Comparison of ENCODE assay signal across 15 mouse cellular contexts in genomic region chr3:32676393-32676792, GRCm38 (mm10). TPM values are rescaled to one million over a fixed set of nuclear protein-coding genes. Genes with fewer than 3 reads are reported as not detected.
DNase-seq lines count a peak whose midpoint lies in the region; ATAC-seq and TF ChIP-seq lines count a peak whose summit lies in the region.
"Had no signal": no experiment of that assay in that cellular context is flagged by ENCODE, and none has a peak within 500 bp of the region (broad histone marks: within the 10 kb centered on the region; RNA-seq: fewer than 3 reads in every experiment).

No protein-coding gene starts in this region.

- no peak overlapping the region for H3K4me3 ChIP-seq in liver, embryonic 11.5 days (ENCODE audit: low read depth, low read length)
- H3K4me3 ChIP-seq in midbrain, postnatal 0 days (ENCODE audit: low read depth, low read length), result no peak overlapping the region
- H3K4me3 ChIP-seq: forebrain, embryonic 15.5 days; hindbrain, embryonic 12.5 days; kidney, embryonic 15.5 days; left cerebral cortex, adult 2 months; limb, embryonic 10.5 days; liver, embryonic 15.5 days had no signal

- H3K36me3 ChIP-seq in liver, embryonic 11.5 days (ENCODE audit: control insufficient read depth, insufficient read depth, low read length), result no peaks in the 10 kb centered on the region
- no peaks in the 10 kb centered on the region for H3K36me3 ChIP-seq in midbrain, postnatal 0 days (ENCODE audit: insufficient read depth, low read length)
- H3K36me3 ChIP-seq: forebrain, embryonic 15.5 days; hindbrain, embryonic 12.5 days; kidney, embryonic 15.5 days; limb, embryonic 10.5 days; liver, embryonic 15.5 days had no signal

- no peak overlapping the region for H3K4me2 ChIP-seq in liver, embryonic 11.5 days
- no peak overlapping the region for H3K4me2 ChIP-seq in midbrain, postnatal 0 days (ENCODE audit: low read depth, low read length, poor library complexity, severe bottlenecking)
- H3K4me2 ChIP-seq: forebrain, embryonic 15.5 days; hindbrain, embryonic 12.5 days; kidney, embryonic 15.5 days; liver, embryonic 15.5 days had no signal

- TF ChIP-seq CTCF in midbrain, postnatal 0 days (IDR thresholded peaks at IDR 0.05), result no peak

- no peak overlapping the region for H3K9ac ChIP-seq in liver, embryonic 11.5 days (ENCODE audit: low read depth, low read length)
- no peak overlapping the region for H3K9ac ChIP-seq in midbrain, postnatal 0 days (replicated peaks; ENCODE audit: low read length, poor library complexity, severe bottlenecking)
- H3K9ac ChIP-seq: forebrain, embryonic 15.5 days; hindbrain, embryonic 12.5 days; kidney, embryonic 15.5 days; liver, embryonic 15.5 days had no signal

- H3K9me3 ChIP-seq in liver, embryonic 11.5 days (ENCODE audit: control insufficient read depth, low read length), result no peaks in the 10 kb centered on the region
- no peaks in the 10 kb centered on the region for H3K9me3 ChIP-seq in midbrain, postnatal 0 days (ENCODE audit: low read length)
- H3K9me3 ChIP-seq: forebrain, embryonic 15.5 days; hindbrain, embryonic 12.5 days; kidney, embryonic 15.5 days; limb, embryonic 10.5 days; liver, embryonic 15.5 days had no signal

- no peak for DNase-seq in liver, embryonic 11.5 days (ENCODE audit: low spot score)
- DNase-seq in liver, result no peak
- DNase-seq in adrenal gland, adult (ENCODE audit: inconsistent age in 2 of 2, low spot score in 1 of 2), result peak; percentile 81 to 88
- DNase-seq in adrenal gland, adult 8-10 months, result peak; percentile 68
- no peak for DNase-seq in midbrain, postnatal 0 days (ENCODE audit: low spot score)
- DNase-seq in natural killer cell, adult 2 months (ENCODE audit: low spot score in 2 of 2), result no peak
- no peak for DNase-seq in layer of hippocampus, postnatal 10 days (ENCODE audit: low spot score in 2 of 2)
- DNase-seq: cerebellum, postnatal 10 days; right cerebral cortex, adult 18-20 months had no signal

- H3K4me1 ChIP-seq in liver, embryonic 11.5 days (replicated peaks; ENCODE audit: control insufficient read depth, insufficient read depth, low read length), result no peaks in the 10 kb centered on the region
- H3K4me1 ChIP-seq in midbrain, postnatal 0 days (ENCODE audit: insufficient read depth, low read length), result no peaks in the 10 kb centered on the region
- H3K4me1 ChIP-seq: forebrain, embryonic 15.5 days; hindbrain, embryonic 12.5 days; kidney, embryonic 15.5 days; limb, embryonic 10.5 days; liver, embryonic 15.5 days had no signal

- no peaks in the 10 kb centered on the region; the same call in 1 of the 2 replicates for H3K27me3 ChIP-seq in liver, embryonic 11.5 days (replicated peaks; ENCODE audit: control insufficient read depth, insufficient read depth, low read length)
- no peaks in the 10 kb centered on the region for H3K27me3 ChIP-seq in midbrain, postnatal 0 days (ENCODE audit: insufficient read depth, low read length)
- H3K27me3 ChIP-seq: forebrain, embryonic 15.5 days; hindbrain, embryonic 12.5 days; kidney, embryonic 15.5 days; liver, embryonic 15.5 days had no signal

- WGBS in liver, embryonic 11.5 days, result 70% methylated on average over 6 of the region's 6 CpGs
- WGBS in midbrain, postnatal 0 days, result 91% methylated on average over 6 of the region's 6 CpGs

- 0 out of 2 replicates have a peak, but pooled peaks have one; percentile 10 for ATAC-seq in liver, embryonic 11.5 days (replicated peaks; ENCODE audit: low FRiP score)
- peak; percentile 54; the same call in 1 of the 2 replicates for ATAC-seq in midbrain, postnatal 0 days (ENCODE audit: low FRiP score)
- ATAC-seq: forebrain, embryonic 15.5 days had no signal

- no peak overlapping the region for H3K27ac ChIP-seq in liver, embryonic 11.5 days (ENCODE audit: low read depth, low read length)
- H3K27ac ChIP-seq in midbrain, postnatal 0 days (ENCODE audit: low read depth, low read length), result no peak overlapping the region
- H3K27ac ChIP-seq: forebrain, embryonic 15.5 days; hindbrain, embryonic 12.5 days; kidney, embryonic 15.5 days; left cerebral cortex, adult 2 months; limb, embryonic 10.5 days; liver, embryonic 15.5 days had no signal

RNA-seq across cellular contexts. Expression of gene Actl6a, which starts 29.7 kb away (rescaled TPM):
- polyA plus RNA-seq in liver, embryonic 11.5 days (2014; fragmentation: Nextera tagmentation; extraction: Ambion mirVana), result 195 and 196 TPM in 2 replicates
- 10 to 100 TPM; 46.4 to 62.4 (median 53.0) TPM for total RNA-seq in adrenal gland, adult 8-10 months (2022)
- 17.5 and 39.0 TPM in 2 replicates for total RNA-seq in midbrain, postnatal 0 days (2014; rRNA removed)
- 38.0 and 39.3 TPM in 2 replicates for polyA plus RNA-seq in midbrain, postnatal 0 days (2015; fragmentation: Nextera tagmentation; extraction: Ambion mirVana)
- 10 to 100 TPM; 18.4 to 20.5 TPM for total RNA-seq in layer of hippocampus, postnatal 10 days (2021)

Comparison
In these comparisons a context has a peak if more than half of its experiments do, and no peak if none do; other contexts are left out.
1. DNase-seq: peak in adrenal gland, adult (2 of 2) and adrenal gland, adult 8-10 months (single experiment); none in liver, embryonic 11.5 days (single experiment), liver (single experiment), midbrain, postnatal 0 days (single experiment), natural killer cell, adult 2 months (0 of 2) and layer of hippocampus, postnatal 10 days (0 of 2).